Mouse (Mus musculus): ENCODE data around the gene Hoxd12.

- TF ChIP-seq GATA1 (IDR thresholded peaks at IDR 0.05; ENCODE audit: low read length) (no peak), TAL1 (IDR thresholded peaks at IDR 0.05; ENCODE audit: low read length) (no peak)
These were observed 2.3 kb downstream of the Hoxd12 start for GRCm38 (mm10) chr2:74677106-74677505.

Data from erythroblast, embryonic 14.5 days (primary cell).